Mouse (Mus musculus) ES-E14 (cell line): ENCODE measurements at regions not wholly inside any gene's neighbourhood (a gene's known extent, or its start where the extent isn't known, plus 50 kb on each side); places are given as distances from the start of the nearest gene placed in this dataset.

Source experiments
- HCFC1 ChIP-seq: IDR thresholded peaks from 2 replicates; pipeline ENCODE4 v1.6.1; 2012; ENCODE audit warnings: low read length, inconsistent platforms, borderline replicate concordance; ENCODE audit not compliant: insufficient read depth
- MAFK ChIP-seq: IDR thresholded peaks from 2 replicates; pipeline ENCODE4 v1.6.1; 2014; ENCODE audit warnings: mild to moderate bottlenecking, low read depth, low read length, inconsistent platforms; ENCODE audit not compliant: insufficient read depth
- ZC3H11A ChIP-seq: IDR thresholded peaks from 2 replicates; pipeline ENCODE4 v1.6.1; 2012; ENCODE audit warnings: low read depth, mild to moderate bottlenecking, inconsistent platforms, low read length, borderline replicate concordance

- no peak for TF ChIP-seq ZC3H11A
- no peak for TF ChIP-seq HCFC1
- no peak for TF ChIP-seq MAFK
Observed at GRCm38 (mm10) chr12:10866907-10867538, 283.8 kb downstream of the Kcns3 start.
